Mouse (Mus musculus): ENCODE measurements at regions not wholly inside any gene's neighbourhood (a gene's known extent, or its start where the extent isn't known, plus 50 kb on each side); places are given as distances from the start of the nearest gene placed in this dataset.

GRCm38 (mm10) chr13:85430821-85431220 lies 141.9 kb upstream of the Rasa1 start:
- H3K27ac ChIP-seq (replicated peaks), result no peak overlapping the region
- H3K27me3 ChIP-seq, result no peaks in the 10 kb centered on the region
- no peak overlapping the region for H3K9ac ChIP-seq
- H3K36me3 ChIP-seq (replicated peaks), result no peaks in the 10 kb centered on the region
- no peaks in the 10 kb centered on the region for H3K9me3 ChIP-seq (replicated peaks)
- no peaks in the 10 kb centered on the region for H3K4me1 ChIP-seq (replicated peaks)
- WGBS (ENCODE audit: insufficient replicate concordance), result 49% methylated on average over 2 of the region's 2 CpGs
- no peak overlapping the region for H3K4me2 ChIP-seq
- no peak for ATAC-seq (ENCODE audit: insufficient read depth)
- no peak overlapping the region for H3K4me3 ChIP-seq (replicated peaks)

GRCm38 (mm10) chr13:85430040-85430439 lies 141.1 kb upstream of the Rasa1 start:
- Histone ChIP-seq H3K4me2 (no peak overlapping the region), H3K27me3 (no peaks in the 10 kb centered on the region), H3K27ac (replicated peaks) (no peak overlapping the region), H3K4me1 (replicated peaks) (no peaks in the 10 kb centered on the region), H3K9me3 (replicated peaks) (no peaks in the 10 kb centered on the region), H3K4me3 (replicated peaks) (no peak overlapping the region), H3K9ac (no peak overlapping the region), H3K36me3 (replicated peaks) (no peaks in the 10 kb centered on the region)
- ATAC-seq (ENCODE audit: insufficient read depth), result no peak
- WGBS (ENCODE audit: insufficient replicate concordance), result 41% methylated on average over 3 of the region's 3 CpGs

GRCm38 (mm10) chr13:85418671-85419070 lies 129.7 kb upstream of the Rasa1 start:
- WGBS (ENCODE audit: insufficient replicate concordance), result 45% methylated on average over 1 of the region's 1 CpGs
- no peak overlapping the region for H3K4me3 ChIP-seq (replicated peaks)
- no peaks in the 10 kb centered on the region for H3K9me3 ChIP-seq (replicated peaks)
- H3K36me3 ChIP-seq (replicated peaks), result no peaks in the 10 kb centered on the region
- no peaks in the 10 kb centered on the region for H3K4me1 ChIP-seq (replicated peaks)
- H3K4me2 ChIP-seq, result no peak overlapping the region
- H3K27ac ChIP-seq (replicated peaks), result no peak overlapping the region
- no peak overlapping the region for H3K9ac ChIP-seq
- ATAC-seq (ENCODE audit: insufficient read depth), result no peak
- H3K27me3 ChIP-seq, result no peaks in the 10 kb centered on the region

- Histone ChIP-seq H3K27me3 (no peaks in the 10 kb centered on the region), H3K4me1 (replicated peaks) (no peaks in the 10 kb centered on the region), H3K4me3 (replicated peaks) (no peak overlapping the region), H3K36me3 (replicated peaks) (no peaks in the 10 kb centered on the region), H3K27ac (replicated peaks) (no peak overlapping the region), H3K4me2 (no peak overlapping the region), H3K9me3 (replicated peaks) (no peaks in the 10 kb centered on the region), H3K9ac (no peak overlapping the region)
- 66% methylated on average over 4 of the region's 4 CpGs for WGBS (ENCODE audit: insufficient replicate concordance)
- ATAC-seq (ENCODE audit: insufficient read depth), result no peak
Measured at GRCm38 (mm10) chr13:85414951-85415350, 126.0 kb upstream of the Rasa1 start.

- Histone ChIP-seq H3K27me3 (no peaks in the 10 kb centered on the region), H3K4me2 (no peak overlapping the region), H3K4me1 (replicated peaks) (no peaks in the 10 kb centered on the region), H3K36me3 (replicated peaks) (no peaks in the 10 kb centered on the region), H3K9me3 (replicated peaks) (no peaks in the 10 kb centered on the region), H3K4me3 (replicated peaks) (no peak overlapping the region), H3K9ac (no peak overlapping the region), H3K27ac (replicated peaks) (no peak overlapping the region)
- 16% methylated on average over 3 of the region's 3 CpGs for WGBS (ENCODE audit: insufficient replicate concordance)
- ATAC-seq (ENCODE audit: insufficient read depth), result no peak
Measured at GRCm38 (mm10) chr13:85411327-85411726, 122.4 kb upstream of the Rasa1 start.

- no peak overlapping the region for H3K27ac ChIP-seq (replicated peaks)
Measured at GRCm38 (mm10) chr13:85398834-85399233, 109.9 kb upstream of the Rasa1 start.

GRCm38 (mm10) chr13:85376338-85376998 lies 87.5 kb upstream of the Rasa1 start:
- Histone ChIP-seq H3K9me3 (replicated peaks) (no peaks in the 10 kb centered on the region), H3K4me1 (replicated peaks) (no peaks in the 10 kb centered on the region), H3K27ac (replicated peaks) (no peak overlapping the region), H3K4me3 (replicated peaks) (no peak overlapping the region), H3K27me3 (no peaks in the 10 kb centered on the region), H3K4me2 (no peak overlapping the region), H3K36me3 (replicated peaks) (no peaks in the 10 kb centered on the region), H3K9ac (no peak overlapping the region)
- WGBS (ENCODE audit: insufficient replicate concordance), result 46% methylated on average over 3 of the region's 3 CpGs
- no peak for ATAC-seq (ENCODE audit: insufficient read depth)

More at GRCm38 (mm10) chr13:85398834-85399233, 109.9 kb upstream of the Rasa1 start:
- Histone ChIP-seq H3K9me3 (replicated peaks) (no peaks in the 10 kb centered on the region), H3K27me3 (no peaks in the 10 kb centered on the region), H3K9ac (no peak overlapping the region), H3K4me3 (replicated peaks) (no peak overlapping the region), H3K4me1 (replicated peaks) (no peaks in the 10 kb centered on the region), H3K4me2 (no peak overlapping the region), H3K36me3 (replicated peaks) (no peaks in the 10 kb centered on the region)
- no peak for ATAC-seq (ENCODE audit: insufficient read depth)
- 44% methylated on average over 5 of the region's 5 CpGs for WGBS (ENCODE audit: insufficient replicate concordance)

GRCm38 (mm10) chr13:85359621-85360020 lies 70.7 kb upstream of the Rasa1 start:
- H3K36me3 ChIP-seq (replicated peaks), result no peaks in the 10 kb centered on the region
- H3K27me3 ChIP-seq, result no peaks in the 10 kb centered on the region
- H3K27ac ChIP-seq (replicated peaks), result no peak overlapping the region
- no peak overlapping the region for H3K4me3 ChIP-seq (replicated peaks)
- no peak overlapping the region for H3K4me2 ChIP-seq
- no peak overlapping the region for H3K9ac ChIP-seq
- no peaks in the 10 kb centered on the region for H3K9me3 ChIP-seq (replicated peaks)
- H3K4me1 ChIP-seq (replicated peaks), result no peaks in the 10 kb centered on the region
- ATAC-seq (ENCODE audit: insufficient read depth), result no peak
- 51% methylated on average over 2 of the region's 2 CpGs for WGBS (ENCODE audit: insufficient replicate concordance)

GRCm38 (mm10) chr13:85359143-85359542 lies 70.2 kb upstream of the Rasa1 start:
- Histone ChIP-seq H3K9ac (no peak overlapping the region), H3K9me3 (replicated peaks) (no peaks in the 10 kb centered on the region), H3K36me3 (replicated peaks) (no peaks in the 10 kb centered on the region), H3K27ac (replicated peaks) (no peak overlapping the region), H3K4me1 (replicated peaks) (no peaks in the 10 kb centered on the region), H3K27me3 (no peaks in the 10 kb centered on the region), H3K4me3 (replicated peaks) (no peak overlapping the region), H3K4me2 (no peak overlapping the region)
- WGBS (ENCODE audit: insufficient replicate concordance), result 66% methylated on average over 6 of the region's 6 CpGs
- no peak for ATAC-seq (ENCODE audit: insufficient read depth)

GRCm38 (mm10) chr13:85352061-85352460 lies 63.1 kb upstream of the Rasa1 start:
- Histone ChIP-seq H3K4me1 (replicated peaks) (no peaks in the 10 kb centered on the region), H3K9me3 (replicated peaks) (no peaks in the 10 kb centered on the region), H3K27ac (replicated peaks) (no peak overlapping the region), H3K27me3 (no peaks in the 10 kb centered on the region), H3K4me3 (replicated peaks) (no peak overlapping the region), H3K36me3 (replicated peaks) (no peaks in the 10 kb centered on the region), H3K4me2 (no peak overlapping the region), H3K9ac (no peak overlapping the region)
- ATAC-seq (ENCODE audit: insufficient read depth), result no peak
- WGBS (ENCODE audit: insufficient replicate concordance), result 62% methylated on average over 3 of the region's 3 CpGs
